Mouse (Mus musculus) testis, adult 2 months (tissue): ENCODE data around the gene Zcchc24. TPM values are rescaled to one million over a fixed set of nuclear protein-coding genes. Genes with fewer than 3 reads are reported as not detected.

Source experiments
- H3K27ac ChIP-seq: fragments of 200-500 bp; 2 replicates; pipeline ENCODE4 v1.5.1; 2012; ENCODE audit warnings: low read depth, low read length; ENCODE audit not compliant: control insufficient read depth, insufficient read depth
- H3K27me3 ChIP-seq: fragments of 200-500 bp; 2 replicates; pipeline ENCODE4 v1.6.1; 2012; ENCODE audit warnings: mild to moderate bottlenecking, low read length, moderate library complexity; ENCODE audit not compliant: control insufficient read depth, insufficient read depth
- H3K36me3 ChIP-seq: fragments of 200-500 bp; 2 replicates; pipeline ENCODE4 v1.6.1; 2012; ENCODE audit warnings: mild to moderate bottlenecking, low read length; ENCODE audit not compliant: control insufficient read depth, insufficient read depth
- H3K4me1 ChIP-seq: fragments of 200-500 bp; 2 replicates; pipeline ENCODE4 v1.6.1; 2012; ENCODE audit warnings: low read length; ENCODE audit not compliant: control insufficient read depth, insufficient read depth
- H3K4me3 ChIP-seq: fragments of 200-500 bp; 2 replicates; pipeline ENCODE4 v1.5.1; 2012; ENCODE audit warnings: low read depth, mild to moderate bottlenecking, low read length, moderate library complexity, mixed read lengths; ENCODE audit not compliant: control insufficient read depth
- CTCF ChIP-seq: fragments of 200-500 bp; IDR thresholded peaks from 2 replicates; pipeline ENCODE4 v1.5.1; 2012; ENCODE audit warnings: low read depth, mild to moderate bottlenecking, inconsistent platforms, low read length, moderate library complexity; ENCODE audit not compliant: control insufficient read depth, insufficient read depth, insufficient replicate concordance
- POLR2A ChIP-seq: fragments of 200-500 bp; IDR thresholded peaks from 2 replicates; pipeline ENCODE4 v1.6.1; 2012; ENCODE audit warnings: low read depth, mild to moderate bottlenecking, inconsistent platforms, low read length, moderate library complexity; ENCODE audit not compliant: control insufficient read depth
- polyA plus RNA-seq: library from polyadenylated mRNA; depleted of rRNA; stranded (reverse); fragments of >200 nt; gene quantifications from 2 replicates; pipeline ENCODE4 v1.2.3, GENCODE M21; 2012

Zcchc24 gene
- polyA plus RNA-seq, 1 experiment, result 2.7 TPM

DNA sequence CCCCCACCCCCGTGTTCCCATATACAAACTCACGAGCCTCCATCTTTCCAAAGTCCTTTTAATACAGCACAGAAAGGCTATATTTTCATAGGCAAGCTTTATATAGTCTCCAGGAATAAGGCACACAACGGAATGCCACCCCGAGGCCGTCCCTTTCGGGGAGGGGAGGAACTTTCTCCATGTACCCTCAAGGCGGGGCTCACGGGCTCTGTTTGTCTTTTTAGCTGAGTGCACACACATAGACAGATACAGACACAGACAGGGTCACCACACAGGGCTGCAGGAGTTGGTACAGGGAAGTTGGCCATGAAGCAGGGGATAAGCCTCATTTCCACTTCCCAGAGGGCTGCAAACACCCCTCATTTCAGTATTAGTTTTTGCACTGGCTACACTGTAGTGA, 57.2 kb downstream of the Zcchc24 start:
- H3K36me3 ChIP-seq, result no peaks in the 10 kb centered on the region
- peaks cover 24% of the 10 kb centered on the region for H3K4me1 ChIP-seq
- no peak overlapping the region for H3K4me3 ChIP-seq
- no peaks in the 10 kb centered on the region for H3K27me3 ChIP-seq
- no peak overlapping the region for H3K27ac ChIP-seq
- TF ChIP-seq POLR2A, result no peak
- no peak for TF ChIP-seq CTCF

GRCm38 (mm10) chr14:25711177-25711576, 57.7 kb downstream of the Zcchc24 start:
- Histone ChIP-seq H3K4me3 (no peak overlapping the region), H3K27ac (no peak overlapping the region), H3K4me1 (peaks cover 20% of the 10 kb centered on the region)

GRCm38 (mm10) chr14:25710681-25711080, 58.2 kb downstream of the Zcchc24 start:
- no peak overlapping the region for H3K27ac ChIP-seq

More at GRCm38 (mm10) chr14:25711177-25711576, 57.7 kb downstream of the Zcchc24 start:
- Histone ChIP-seq H3K27me3 (no peaks in the 10 kb centered on the region), H3K36me3 (no peaks in the 10 kb centered on the region)
- TF ChIP-seq POLR2A, result no peak
- no peak for TF ChIP-seq CTCF

DNA sequence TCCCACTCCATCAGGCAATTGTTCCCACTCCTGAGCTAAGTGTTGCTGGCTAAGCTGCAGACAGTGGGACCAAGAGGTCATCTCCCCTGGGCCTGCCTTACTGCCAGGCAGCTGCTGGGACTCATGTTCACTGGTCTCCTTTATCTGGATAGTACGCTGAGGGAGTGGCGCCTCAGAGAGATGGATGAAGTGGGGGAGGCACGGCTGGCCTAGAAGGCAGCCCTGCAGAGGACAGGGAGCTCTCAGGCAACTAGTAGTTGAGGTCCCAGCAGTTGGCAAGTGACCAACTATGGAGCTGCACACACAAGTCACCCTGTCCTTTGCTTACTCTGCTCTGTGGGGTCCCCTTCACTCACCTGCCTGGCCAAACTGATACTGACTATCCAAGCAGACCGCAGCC, 58.8 kb downstream of the Zcchc24 start:
- TF ChIP-seq POLR2A, result no peak
- no peak for TF ChIP-seq CTCF
- Histone ChIP-seq H3K27me3 (no peaks in the 10 kb centered on the region), H3K36me3 (no peaks in the 10 kb centered on the region), H3K4me3 (no peak overlapping the region), H3K4me1 (peaks cover 17% of the 10 kb centered on the region), H3K27ac (no peak overlapping the region)

More at GRCm38 (mm10) chr14:25710681-25711080, 58.2 kb downstream of the Zcchc24 start:
- no peaks in the 10 kb centered on the region for H3K27me3 ChIP-seq
- TF ChIP-seq POLR2A (no peak), CTCF (no peak)
- H3K4me1 ChIP-seq, result peaks cover 17% of the 10 kb centered on the region
- H3K36me3 ChIP-seq, result no peaks in the 10 kb centered on the region
- no peak overlapping the region for H3K4me3 ChIP-seq

DNA sequence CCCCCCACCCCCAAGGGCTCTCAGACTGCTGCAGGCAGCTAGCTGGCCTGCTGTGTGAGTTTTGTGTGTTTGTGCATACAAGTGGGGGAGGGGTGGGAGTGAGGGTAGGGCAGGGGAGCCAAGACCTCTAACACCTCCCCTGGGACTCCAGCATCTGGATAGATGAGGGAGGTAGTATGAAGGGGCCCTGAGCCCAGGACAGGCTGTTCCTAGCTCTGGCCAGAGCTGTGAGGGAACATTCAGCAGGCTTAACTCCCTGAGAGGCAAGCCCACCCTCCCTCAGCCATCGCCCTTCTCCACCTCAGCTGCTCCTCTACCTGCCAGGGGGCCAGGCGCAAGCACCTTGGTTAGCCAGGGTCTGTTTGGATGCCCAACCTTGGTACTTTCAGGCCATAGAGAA, 59.9 kb downstream of the Zcchc24 start:
- Histone ChIP-seq H3K36me3 (no peaks in the 10 kb centered on the region), H3K4me1 (peaks cover 17% of the 10 kb centered on the region), H3K4me3 (peak overlapping the region; percentile 79), H3K27ac (no peak overlapping the region; the same call in 1 of the 2 replicates), H3K27me3 (no peaks in the 10 kb centered on the region)
- no peak for TF ChIP-seq POLR2A
- no peak for TF ChIP-seq CTCF

DNA sequence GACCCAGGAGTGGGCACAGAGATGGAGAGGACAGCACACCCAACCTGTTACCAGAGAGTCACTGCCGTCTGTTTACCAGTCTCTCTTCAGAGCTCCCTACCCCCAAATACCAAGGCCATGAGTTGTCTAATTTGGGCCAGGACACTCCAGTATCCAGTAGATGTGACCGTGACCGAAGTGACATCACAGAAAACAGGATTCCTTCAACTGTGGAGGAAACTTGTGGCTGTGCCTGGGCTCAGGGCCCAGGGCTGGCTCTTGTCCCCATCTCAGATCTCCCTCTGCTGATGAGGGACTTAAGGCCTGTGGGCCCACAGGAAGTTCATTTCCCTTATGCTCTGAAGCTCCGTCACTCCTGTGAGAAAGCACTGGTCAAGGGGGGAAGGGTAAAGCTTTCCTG, 60.4 kb downstream of the Zcchc24 start:
- Histone ChIP-seq H3K4me3 (peak overlapping the region; percentile 79), H3K4me1 (peaks cover 17% of the 10 kb centered on the region), H3K36me3 (no peaks in the 10 kb centered on the region), H3K27ac (peak overlapping the region; percentile 64), H3K27me3 (no peaks in the 10 kb centered on the region)
- no peak for TF ChIP-seq POLR2A
- no peak for TF ChIP-seq CTCF

DNA sequence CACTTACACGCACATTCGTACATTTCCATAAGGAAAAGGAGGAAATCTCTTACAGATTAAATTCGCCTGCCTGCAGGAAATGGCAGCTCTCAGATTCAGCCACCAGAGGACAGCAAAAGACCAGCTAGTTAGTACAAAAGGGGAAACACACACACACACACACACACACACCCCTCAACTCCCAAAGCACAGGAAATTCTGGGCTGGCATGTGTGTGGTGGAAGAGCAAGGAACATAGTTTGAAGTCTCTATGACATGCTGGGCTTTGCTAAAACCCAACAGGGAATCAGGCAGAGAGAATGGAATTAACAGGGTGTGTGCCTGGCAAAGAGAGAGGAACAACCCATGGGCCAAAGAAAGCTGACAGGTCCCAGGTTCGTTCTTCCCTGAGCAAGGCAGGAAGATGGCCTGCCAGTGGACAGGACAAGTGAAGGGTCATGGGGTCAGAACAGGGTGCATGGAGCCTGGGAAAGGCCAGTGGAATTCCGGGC, 61.1 kb downstream of the Zcchc24 start:
- TF ChIP-seq CTCF (no peak), POLR2A (no peak)

More for the DNA sequence above, 61.1 kb downstream of the Zcchc24 start:
- Histone ChIP-seq H3K36me3 (no peaks in the 10 kb centered on the region), H3K27ac (peak overlapping the region; percentile 64; the same call in 1 of the 2 replicates), H3K4me1 (peaks cover 17% of the 10 kb centered on the region), H3K4me3 (peak overlapping the region; percentile 79), H3K27me3 (no peaks in the 10 kb centered on the region)
